Mouse (Mus musculus): Measurements from ENCODE around the gene Gjb1.

DNA sequence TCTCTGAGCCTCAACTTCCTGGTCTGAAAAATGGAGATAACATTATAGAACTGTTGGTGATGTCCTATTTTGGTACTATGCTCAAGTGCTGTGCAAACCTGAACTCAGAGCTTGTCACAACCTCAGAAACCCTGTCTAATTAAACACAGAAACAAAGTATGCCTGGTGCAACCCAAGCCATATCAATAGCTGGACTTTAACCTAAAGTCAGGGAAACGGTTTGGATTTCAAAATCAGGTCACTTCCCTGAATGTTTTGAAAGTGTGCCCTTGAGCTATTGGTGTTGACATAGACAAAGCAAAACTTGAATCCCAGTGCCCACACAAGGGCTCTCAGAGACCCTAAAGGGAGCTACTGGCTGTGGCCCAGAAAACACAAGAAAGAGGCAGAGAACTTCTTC is 3.6 kb downstream of the Gjb1 start:
- TF ChIP-seq POLR2A (IDR thresholded peaks at IDR 0.05; ENCODE audit: control insufficient read depth, low read depth, low read length) (no peak), CTCF (IDR thresholded peaks at IDR 0.05; ENCODE audit: control insufficient read depth, insufficient read depth, insufficient replicate concordance, low read depth, low read length) (no peak)

All from testis, adult 2 months (tissue).